Mouse (Mus musculus) left cerebral cortex, adult 8-10 months (tissue): ENCODE data around the gene Dennd4a. TPM values are rescaled to one million over a fixed set of nuclear protein-coding genes. Genes with fewer than 3 reads are reported as not detected.

Experiments
- DNase-seq, 2 experiments: peaks; one replicate each; pipeline ENCODE4 v3.0.0; 2022; ENCODE audit warnings: low spot score in 2 of 2
- total RNA-seq, 4 experiments: library from RNA; stranded (reverse); gene quantifications; 2 replicates each; pipeline ENCODE4 v1.2.4; 2022

The Dennd4a gene
- 10 to 100 TPM; 58.1 to 71.8 (median 63.5) TPM for total RNA-seq

DNA sequence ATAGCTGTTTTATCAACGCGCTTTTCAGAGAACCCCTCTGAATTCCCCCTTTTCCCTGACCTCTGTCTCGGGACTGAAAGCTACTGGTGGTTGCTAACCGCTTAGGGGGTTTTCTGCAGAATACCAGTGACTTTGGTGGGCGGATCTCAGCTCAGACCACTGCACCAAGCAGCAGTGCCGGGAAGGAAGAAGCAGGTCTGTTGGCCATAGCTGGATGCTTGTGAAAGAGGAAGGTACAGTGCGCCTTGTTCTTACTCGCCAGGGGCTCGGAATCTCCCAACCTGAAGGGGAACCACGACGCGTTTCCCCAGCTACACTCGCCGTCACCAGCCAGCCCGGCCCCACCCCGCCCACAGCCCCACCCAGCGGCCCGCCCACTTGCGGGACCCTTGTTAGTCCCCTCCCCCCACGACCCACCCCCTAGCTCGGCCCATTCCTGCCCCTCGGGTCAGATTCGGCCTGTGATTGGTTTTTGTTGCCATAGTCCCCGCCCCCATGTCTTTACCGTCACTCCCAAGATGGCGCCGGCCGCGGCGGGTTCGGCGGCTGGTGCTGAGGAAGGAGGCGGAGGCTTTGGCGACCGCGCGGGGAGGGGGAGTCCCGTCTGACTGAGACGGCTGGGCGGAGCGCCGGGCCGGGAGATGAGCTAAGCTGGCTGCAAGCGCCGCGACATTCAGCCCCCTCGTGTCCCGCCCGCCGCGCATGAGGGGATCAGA is at the start of gene Dennd4a:
Gene Dennd4a (plus strand): TSS at position 519 of the 716 bp plus-strand sequence.
- peak; percentile 96 to 98 for DNase-seq

DNA sequence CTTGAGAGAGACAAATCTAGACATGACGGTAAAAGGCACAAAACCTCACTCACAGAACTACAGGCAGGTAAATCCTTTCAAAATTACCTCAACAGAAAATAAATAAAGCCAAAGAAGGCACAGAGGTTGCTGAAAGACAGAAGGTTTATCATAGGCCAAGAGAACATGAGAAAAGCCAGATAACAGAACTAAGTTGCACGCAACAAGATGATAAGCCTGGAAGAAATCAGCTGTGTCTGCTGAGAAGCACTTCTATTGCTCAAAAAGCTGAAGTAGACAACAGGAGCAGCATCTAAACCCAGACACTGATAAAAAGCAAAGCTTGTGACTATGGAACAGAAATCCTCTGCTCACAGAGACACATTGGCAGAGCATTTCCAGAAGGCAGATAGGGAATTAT is 46.3 kb upstream of the Dennd4a start:
- no peak for DNase-seq

DNA sequence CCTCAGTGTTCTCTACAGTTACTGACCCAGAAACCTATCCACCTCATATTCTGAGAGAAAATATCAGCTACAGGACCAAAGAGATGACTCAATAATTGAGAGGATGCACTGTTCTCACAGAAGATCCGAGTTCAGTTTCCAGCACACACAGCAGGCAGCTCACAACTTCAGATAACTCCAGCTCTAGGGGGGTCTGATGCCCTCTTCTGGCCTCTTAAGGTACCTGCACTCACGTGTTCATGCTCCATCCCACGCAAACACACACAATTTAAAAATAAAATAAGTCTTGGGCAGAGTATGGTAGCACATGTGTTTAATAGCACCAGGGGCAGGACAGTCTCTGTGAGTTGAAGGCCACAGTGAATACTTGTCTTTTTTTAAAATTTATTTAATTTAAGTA is 45.0 kb upstream of the Dennd4a start:
- no peak for DNase-seq

DNA sequence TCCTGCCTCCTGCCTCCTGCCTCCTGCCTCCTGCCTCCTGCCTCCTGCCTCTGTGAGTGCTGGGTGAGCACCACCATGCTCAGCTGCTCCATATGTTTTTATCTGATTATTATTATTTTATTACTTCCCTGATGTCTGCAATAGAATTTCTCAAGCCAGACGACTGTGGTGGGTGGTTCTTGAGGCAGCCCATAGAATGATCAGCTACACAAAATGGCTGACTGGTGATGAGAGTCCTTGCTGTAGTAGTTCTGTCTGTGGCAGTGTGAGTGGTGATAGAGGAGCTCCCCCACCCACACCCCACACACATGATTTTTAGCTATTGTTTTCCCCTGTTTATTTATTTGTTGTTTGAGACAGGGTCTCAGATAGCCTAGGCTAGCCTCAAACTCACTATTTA is 43.3 kb upstream of the Dennd4a start:
- no peak for DNase-seq

DNA sequence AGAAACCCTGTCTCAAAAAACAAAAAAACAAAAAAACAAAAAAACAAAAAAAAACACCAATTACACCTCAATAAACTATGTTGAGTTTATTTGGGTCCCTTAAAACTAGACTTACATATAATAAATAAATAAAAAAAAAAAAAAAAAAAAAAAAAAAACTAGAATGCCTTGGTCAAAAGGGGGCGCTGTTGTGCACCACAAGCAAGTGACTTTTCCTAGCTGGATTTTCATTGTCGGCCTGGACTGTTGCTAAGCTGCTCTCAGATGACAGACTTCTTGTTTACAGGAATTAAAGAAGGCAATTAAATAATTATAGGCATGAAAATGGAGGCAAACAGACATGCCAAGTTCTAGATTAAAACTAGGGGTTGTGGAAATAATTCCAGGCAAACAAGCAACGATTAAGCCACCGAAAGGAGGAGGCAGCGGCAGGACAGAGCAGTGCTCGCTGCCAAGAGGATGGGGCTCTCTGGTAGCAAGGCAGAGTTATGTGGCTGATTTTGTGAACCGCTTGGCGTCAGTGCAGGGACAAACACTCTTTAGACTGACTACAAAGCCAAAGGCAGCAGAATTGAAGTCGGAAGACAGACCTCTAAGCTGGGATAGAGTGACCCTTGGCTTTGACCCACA is 42.0 kb upstream of the Dennd4a start:
- no peak for DNase-seq

DNA sequence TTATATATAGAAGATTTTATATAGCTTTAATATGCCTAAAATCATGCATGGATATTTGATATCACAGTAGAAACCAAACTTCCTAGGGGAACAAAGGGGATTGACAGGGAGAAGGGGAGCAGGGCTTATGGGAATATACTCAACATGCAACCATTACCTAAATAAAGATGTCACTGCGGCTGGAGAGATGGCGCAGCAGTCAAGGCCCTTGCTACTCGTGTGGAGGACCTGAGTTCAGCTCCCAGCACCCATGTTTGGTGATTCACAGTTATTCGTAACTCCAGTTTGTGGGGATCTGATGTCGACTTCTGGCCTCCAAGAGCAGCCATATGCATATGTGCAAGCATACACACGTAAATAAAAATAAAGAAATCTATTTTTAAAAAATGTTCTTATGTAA is 41.2 kb upstream of the Dennd4a start:
- no peak for DNase-seq

DNA sequence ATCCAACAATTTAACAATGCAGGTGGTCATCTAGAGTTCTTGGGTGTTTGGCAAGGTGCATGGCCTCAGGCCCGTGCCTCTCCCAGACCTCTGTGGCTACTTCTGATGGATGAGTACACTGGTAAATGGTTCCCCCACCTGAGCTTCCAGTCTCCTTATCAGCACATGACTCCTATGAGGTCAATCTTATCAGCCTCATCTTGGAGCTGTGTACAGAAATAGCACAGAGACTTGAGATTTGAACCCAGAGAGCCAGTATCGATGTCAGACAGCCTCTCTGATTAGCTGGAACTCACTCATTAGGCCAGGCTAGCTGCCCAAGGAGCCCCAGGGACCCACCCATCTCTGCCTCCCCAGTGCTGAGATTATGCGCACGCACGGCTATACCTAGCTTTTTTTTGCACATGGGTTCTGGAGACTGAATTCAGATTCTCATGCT is 40.7 kb upstream of the Dennd4a start:
- no peak for DNase-seq

DNA sequence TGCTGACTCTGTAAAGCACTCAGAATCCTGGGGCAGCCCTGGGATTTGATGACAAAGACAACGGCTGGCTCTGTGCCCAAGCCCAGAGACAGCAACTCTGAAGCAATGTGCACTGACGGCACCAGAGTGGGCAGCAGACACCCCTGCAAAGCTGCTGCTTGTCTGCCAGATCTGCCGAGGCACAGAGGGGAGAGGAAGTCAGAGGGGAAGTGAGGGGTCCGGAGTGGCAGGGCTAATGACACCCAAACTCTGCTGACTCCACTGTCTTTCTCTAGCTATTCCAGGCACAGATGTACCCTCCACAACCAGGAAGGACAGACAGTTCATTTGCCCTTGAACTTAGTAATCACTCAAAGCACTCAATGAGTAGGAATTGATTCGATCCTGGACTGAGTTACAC is 39.9 kb upstream of the Dennd4a start:
- DNase-seq, result peak in 1 of 2 experiments; percentile 45

DNA sequence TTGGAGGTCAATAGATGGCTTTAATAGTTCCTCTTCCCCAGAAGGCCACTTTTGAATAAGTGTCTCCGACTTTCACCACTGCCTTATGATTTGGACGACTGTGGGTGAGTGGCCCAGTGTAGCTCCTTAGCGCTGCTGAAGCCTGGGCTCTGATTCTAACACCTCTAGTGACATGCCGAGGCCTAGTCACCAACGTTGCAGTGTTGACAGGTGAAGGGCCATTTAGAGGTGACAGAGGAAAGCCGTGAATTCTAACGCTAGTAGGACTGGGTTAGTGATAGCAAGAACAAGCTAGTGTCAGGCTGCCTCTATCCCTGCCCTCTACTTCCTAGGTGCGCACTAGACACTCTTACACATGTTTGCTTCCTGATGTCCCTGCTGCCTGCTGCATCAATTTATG is 37.9 kb upstream of the Dennd4a start:
- DNase-seq, result no peak

DNA sequence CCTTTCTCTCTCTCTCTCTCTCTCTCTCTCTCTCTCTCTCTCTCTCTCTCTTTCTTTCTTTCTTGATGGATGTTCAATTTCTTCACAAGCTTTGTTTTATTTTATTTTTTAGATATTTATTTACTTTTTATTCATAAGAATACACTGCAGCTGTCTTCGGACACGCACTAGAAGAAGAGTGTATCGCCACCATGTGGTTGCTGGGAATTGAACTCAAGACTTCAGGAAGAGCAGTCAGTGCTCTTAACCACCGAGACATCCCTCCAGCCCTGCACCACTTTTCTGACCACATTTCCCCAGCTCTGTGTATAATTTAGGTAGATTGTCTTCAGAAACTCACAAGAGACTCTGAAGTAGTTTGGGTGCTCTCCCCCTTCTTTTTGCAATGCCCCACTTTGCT is 37.2 kb upstream of the Dennd4a start:
- DNase-seq, result no peak

DNA sequence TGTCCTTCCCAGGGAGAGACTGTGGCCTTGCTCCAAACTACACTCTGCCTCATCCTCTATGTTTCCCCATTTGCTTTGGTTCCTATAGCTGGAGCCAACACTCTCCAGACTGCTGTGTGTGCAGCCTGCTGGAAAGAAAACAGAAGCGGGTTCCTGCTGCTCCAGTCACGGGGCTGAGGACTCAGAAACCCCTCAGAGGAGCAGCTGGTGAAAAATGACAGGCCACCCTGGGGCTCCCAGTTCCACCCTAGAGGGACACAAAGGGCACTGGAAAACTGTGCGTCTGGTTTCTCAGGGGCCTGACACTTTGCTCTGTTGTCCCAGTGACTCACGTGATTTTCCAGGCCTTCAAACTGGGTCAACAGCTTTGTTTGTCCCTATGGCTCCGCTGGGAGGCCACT is 36.7 kb upstream of the Dennd4a start:
- no peak for DNase-seq

DNA sequence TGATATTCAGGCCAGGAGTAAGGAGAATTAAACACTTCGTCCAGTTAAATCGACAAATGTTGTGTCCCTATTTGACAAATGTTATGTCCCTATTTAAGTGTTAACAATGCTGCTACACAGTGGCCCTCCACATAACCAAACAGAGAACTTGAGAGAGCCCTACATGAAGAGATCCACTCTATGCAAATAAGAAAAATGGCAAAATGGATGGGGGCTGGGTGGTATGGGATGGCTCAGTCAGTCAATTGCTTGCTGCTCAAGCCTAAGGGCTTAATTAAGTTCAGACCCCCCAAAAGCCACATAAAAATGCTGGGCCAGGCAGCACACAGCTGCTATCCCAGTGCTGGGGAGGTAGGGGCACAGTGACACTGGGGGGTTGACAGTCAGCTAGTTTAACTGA is 36.3 kb upstream of the Dennd4a start:
- DNase-seq, result no peak

DNA sequence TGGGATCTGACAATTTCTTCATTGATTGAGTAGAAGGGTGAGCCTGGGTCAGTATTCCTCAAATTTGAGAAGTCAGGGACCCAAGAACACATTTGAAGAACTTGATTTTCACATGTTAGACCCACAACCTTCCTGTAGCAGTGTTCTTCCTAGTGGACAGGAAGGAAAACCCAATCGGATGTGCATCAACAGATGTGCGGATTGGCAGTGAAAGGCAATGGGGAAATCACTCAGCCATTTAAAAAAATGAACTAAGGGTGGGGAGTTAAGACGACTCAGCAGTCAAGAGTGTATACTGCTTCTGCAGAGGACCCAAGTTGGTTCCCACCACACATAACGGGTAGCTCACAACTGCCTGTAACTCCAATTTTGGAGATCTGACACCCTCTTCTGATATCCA is 35.6 kb upstream of the Dennd4a start:
- DNase-seq, result no peak

DNA sequence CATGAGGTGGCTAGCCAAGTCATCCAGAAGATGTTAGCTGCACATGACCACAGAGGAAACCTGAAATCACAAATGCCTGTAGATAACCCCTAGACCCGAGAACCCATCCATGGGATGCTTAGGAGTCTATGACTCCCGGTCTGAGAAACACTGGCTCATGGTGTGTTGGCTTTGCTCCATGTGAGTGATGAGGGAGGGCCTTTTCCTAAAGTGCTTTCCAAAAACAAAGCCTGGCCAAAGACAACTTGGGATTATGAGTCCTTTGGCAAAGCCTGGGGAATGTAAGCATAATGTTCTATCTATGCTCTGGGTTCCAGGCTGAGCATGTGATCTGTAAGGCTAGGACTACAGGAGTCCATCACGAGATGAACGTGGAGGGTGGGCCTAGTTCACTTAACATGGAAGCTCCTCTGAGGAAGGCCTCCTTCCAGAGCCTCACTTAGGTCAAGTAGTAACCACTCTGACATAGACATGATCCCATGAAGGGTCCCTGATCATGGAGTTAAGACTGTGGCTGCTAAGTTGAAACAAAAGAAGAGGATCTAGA is 33.6 kb upstream of the Dennd4a start:
- DNase-seq, result no peak

DNA sequence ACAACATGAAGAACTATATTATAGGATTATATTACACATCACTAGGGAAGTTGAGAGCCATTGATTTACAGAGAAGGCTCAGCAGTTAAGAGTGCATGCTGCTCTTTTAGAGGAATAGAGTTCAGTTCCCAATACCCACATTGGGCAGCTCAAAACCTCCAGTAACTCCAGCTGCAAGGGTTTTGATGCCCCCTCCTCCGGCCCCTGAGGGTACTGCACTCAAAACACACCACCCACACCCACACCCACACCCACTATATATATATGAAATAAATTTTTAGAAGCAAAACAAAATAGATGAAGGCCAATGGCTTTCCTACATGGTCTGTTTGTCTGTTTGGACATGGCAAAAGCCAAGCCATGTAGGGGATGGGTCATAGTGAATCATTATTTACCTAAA is 33.0 kb upstream of the Dennd4a start:
- DNase-seq, result no peak

DNA sequence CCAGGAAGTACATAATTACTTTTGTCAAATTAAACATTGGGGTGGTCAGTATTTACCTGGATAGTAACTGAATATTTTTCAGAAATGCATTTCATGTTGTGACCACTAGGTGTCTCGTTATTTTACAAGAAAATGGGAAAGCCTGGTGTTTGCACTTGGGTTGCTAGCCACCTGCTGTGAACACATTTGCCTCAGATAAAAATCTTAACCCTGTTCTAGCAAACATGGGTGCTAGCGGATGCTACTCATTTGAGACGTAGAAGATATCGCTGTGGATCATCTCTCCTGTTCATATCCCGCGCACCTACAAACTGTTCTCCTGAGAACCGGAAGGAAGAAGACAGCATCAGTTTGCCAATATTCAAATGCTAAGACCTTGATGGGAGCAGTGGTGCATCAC is 31.5 kb upstream of the Dennd4a start:
- no peak for DNase-seq

DNA sequence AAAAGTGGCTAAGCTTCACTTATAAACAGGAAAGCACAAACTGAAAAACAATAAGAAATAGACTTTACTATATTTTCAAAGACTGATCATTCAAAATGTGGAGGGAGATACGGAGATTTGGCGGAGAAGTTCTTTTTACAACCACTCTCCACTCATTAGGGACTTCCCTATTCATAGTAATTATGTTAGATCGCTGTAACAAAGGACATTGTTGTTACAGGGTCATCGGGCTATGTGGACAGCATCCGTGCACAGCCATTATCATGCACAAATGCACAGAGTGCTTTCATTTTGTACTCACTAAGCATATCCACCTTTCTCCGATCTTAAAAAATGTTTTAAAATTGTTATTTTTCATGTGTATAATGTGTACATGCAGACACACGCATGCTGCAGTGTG is 27.6 kb upstream of the Dennd4a start:
- no peak for DNase-seq

DNA sequence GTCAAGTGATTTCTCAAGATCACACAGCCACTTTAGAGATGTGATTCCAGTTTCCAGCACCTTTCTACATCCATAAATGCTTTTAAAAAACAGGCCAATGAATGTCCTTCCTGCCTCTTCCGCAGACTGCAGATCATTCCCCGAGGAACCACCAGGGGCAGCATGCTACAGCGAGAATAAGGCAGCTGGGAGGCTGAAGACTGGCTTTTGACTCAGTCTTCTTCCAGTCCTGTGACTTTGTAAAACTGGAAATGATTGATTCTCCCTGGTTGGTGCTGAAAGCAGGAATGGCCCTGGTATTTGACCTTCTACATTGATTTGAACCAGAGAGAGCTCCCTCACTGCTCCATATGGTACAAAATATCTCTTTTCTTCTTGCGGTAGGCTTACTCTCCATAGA is 26.3 kb upstream of the Dennd4a start:
- no peak for DNase-seq

DNA sequence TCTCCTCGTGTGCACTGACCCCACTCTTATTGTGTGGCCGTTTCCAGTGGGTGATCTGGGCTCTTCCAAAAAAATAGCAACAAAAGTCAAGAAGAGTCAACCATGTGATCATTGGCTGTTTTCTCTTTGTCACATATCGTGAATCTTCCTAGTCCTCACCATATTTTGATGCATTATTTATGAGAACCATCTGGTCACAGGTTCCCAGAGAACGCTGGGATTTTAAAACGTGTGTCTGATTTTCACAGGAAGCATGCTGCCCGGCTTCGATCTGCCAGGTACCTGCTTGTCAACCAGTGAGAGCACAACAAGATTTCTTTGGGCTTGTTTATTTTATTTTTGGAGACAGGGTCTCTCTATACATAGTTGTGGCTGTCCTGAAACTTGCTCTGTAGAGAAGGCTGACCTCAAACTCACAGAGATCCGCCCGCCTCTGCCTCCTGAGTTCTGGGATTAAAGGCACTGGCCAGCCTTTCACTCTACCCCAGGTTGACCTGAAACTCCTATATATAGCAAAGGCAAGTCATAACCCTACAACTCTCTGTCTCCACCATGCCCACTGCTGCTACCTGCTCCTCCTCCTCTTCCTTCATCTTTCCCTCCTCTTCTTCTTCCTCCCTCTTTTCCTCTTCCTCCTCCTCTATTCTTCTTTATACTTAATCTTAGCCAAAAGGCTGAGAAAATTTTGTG is 24.8 kb upstream of the Dennd4a start:
- DNase-seq, result no peak

DNA sequence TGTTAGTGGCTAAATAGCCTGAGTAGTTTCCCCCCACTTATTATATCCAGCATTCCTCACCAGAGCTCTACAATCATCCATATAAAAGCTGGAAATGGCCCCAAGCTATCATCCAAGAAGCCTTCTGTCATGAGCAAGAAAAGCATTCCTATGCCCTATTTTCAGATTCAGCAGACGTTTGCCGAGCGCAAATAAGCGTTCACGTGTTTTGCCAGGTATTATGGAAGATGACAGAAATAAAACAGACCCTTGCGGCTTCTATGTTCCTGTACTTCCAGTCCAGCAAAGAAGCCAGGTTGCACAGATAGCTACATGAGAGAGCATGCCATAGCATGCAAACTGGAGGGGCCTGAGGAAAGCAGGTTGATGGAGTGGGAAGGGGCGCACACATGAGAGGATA is 23.1 kb upstream of the Dennd4a start:
- DNase-seq, result peak in 1 of 2 experiments; percentile 25

DNA sequence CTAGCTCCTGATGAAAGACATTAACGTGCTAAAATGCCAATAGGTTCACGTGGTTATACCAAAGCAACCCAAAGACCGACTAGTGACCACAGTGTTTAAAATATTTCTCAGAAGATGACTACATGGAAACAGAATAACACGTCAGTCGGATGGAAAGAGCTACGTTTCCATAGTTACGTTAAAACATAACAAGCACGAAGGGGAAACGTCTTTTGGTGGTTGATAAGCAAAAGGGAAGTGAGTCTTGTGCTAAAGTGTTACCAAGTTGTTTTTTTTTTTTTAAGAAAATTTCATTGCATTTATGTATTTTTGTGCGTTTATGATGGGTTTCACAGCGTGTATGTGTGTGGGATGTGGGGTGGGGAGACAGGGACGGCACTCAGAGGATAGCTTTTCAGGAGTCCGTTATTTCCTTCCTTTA is 21.8 kb upstream of the Dennd4a start:
- DNase-seq, result no peak

DNA sequence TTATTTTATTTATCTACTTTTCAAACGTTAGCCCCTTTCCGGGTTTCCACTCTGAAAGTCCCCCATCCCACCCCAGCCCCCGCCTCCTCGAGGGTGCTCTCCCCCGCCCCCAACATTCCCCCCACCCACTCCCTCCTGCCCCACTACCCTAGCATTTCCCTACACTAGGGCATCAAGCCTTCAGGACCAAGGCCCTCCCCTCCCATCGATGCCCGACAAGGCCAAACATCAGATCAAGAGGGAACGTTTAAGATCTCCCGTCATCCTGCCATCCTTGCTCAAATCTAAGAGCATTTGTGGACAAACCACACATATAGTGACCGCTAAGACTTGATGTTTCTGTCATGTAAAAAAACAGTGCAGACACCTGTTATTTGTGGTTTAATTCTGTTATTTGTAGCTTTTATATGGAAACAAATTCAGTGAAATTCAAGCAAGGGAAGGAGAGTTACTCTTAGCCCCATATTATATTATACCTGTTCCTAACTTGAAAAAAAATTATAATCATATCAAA is 21.2 kb upstream of the Dennd4a start:
- DNase-seq, result no peak
